8 mouse cellular contexts compared by ENCODE assay signal in the genomic region with DNA sequence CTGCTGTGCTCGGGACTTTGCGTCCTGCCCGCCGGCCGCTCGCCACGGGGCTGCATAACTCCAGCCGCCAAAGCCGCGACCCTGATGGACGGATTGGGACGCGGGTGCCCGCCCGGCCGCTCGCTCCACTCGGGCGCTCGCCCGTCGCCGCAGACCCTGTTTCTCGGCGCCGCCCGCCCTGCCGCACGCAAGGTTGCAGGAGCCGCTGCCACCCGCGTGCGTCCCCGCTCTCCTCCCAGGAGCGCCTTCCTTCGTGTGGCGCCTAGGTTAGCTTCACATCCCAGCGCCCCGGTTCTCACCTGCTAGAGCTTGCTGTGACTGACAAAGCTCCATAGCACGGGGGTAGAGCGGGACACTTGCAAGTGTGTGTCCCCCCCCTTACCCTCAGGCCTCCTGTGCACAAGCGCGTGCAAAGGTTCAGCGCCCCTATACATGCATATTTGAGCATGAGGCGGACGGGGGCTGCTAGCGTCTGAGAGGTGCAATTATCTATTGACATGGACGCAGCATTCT. TPM values are rescaled to one million over a fixed set of nuclear protein-coding genes. Genes with fewer than 3 reads are reported as not detected.
DNase-seq lines count a peak whose midpoint lies in the region; ATAC-seq and TF ChIP-seq lines count a peak whose summit lies in the region.

A gene (minus strand): TSS at position 157 of the 513 bp plus-strand sequence.

- peak within 1 kb of the TSS; percentile 79 for H3K9ac ChIP-seq in embryonic facial prominence, embryonic 14.5 days (ENCODE audit: low read depth, low read length)
- H3K9ac ChIP-seq in liver, adult 2 months (ENCODE audit: low read depth, low read length), result peak within 1 kb of the TSS; percentile 84

- ATAC-seq in embryonic facial prominence, embryonic 14.5 days (ENCODE audit: low read depth), result peak; percentile 58
- no peak for ATAC-seq in monocyte, adult 5-6 weeks (replicated peaks; ENCODE audit: insufficient number of reproducible peaks, low FRiP score, low TSS enrichment, poor library complexity, severe bottlenecking)

- H3K9me3 ChIP-seq in embryonic facial prominence, embryonic 14.5 days (ENCODE audit: control insufficient read depth, low read length), result no peaks in the 10 kb centered on the region

- no peak for TF ChIP-seq POLR2A in liver, adult 2 months (IDR thresholded peaks at IDR 0.05; ENCODE audit: extremely low read depth, insufficient read depth, low read length)

- peak within 1 kb of the TSS; percentile 93 for H3K4me2 ChIP-seq in embryonic facial prominence, embryonic 14.5 days (ENCODE audit: low read depth, low read length)

- peaks cover 48% of the 10 kb centered on the region for H3K79me2 ChIP-seq in C2C12 (ENCODE audit: control insufficient read depth, insufficient read depth)
- H3K79me2 ChIP-seq in liver, adult 2 months (ENCODE audit: control insufficient read depth, insufficient read depth, low read length), result peaks cover 6% of the 10 kb centered on the region; the same call in 1 of the 2 replicates

- peak; percentile 85 to 91 for DNase-seq in adrenal gland, postnatal 36 days
- peak; percentile 86 for DNase-seq in embryonic facial prominence, embryonic 14.5 days (ENCODE audit: low spot score)
- peak; percentile 69 to 71 for DNase-seq in heart, adult 9 months (ENCODE audit: low spot score in 2 of 2)
- DNase-seq in kidney, adult 9 months, result peak; percentile 67
- DNase-seq in liver, adult 2 months (ENCODE audit: extremely low read depth, low read depth, low spot score), result peak; percentile 29
- DNase-seq in spleen, postnatal 4 days (ENCODE audit: low spot score in 2 of 2), result peak; percentile 77 to 90

- H3K36me3 ChIP-seq in C2C12 (ENCODE audit: control insufficient read depth, insufficient read depth), result peaks cover 39% of the 10 kb centered on the region
- H3K36me3 ChIP-seq in embryonic facial prominence, embryonic 14.5 days (ENCODE audit: control insufficient read depth, insufficient read depth, low read length), result peaks cover 59% of the 10 kb centered on the region
- H3K36me3 ChIP-seq in liver, adult 2 months (ENCODE audit: control insufficient read depth, insufficient read depth, low read length), result no peaks in the 10 kb centered on the region; the same call in 1 of the 2 replicates

- H3K4me3 ChIP-seq in C2C12 (ENCODE audit: insufficient read depth, poor library complexity, severe bottlenecking), result peak within 1 kb of the TSS; percentile 87
- H3K4me3 ChIP-seq in embryonic facial prominence, embryonic 14.5 days (ENCODE audit: low read depth, low read length), result peak within 1 kb of the TSS; percentile 91
- peak within 1 kb of the TSS; percentile 86 for H3K4me3 ChIP-seq in liver, adult 2 months (ENCODE audit: insufficient read depth, low read depth, low read length)

- peaks cover 4% of the 10 kb centered on the region; the same call in 1 of the 2 replicates for H3K4me1 ChIP-seq in embryonic facial prominence, embryonic 14.5 days (ENCODE audit: control insufficient read depth, insufficient read depth, low read length)
- no peaks in the 10 kb centered on the region for H3K4me1 ChIP-seq in liver, adult 2 months (ENCODE audit: control insufficient read depth, insufficient read depth, low read length)

- TF ChIP-seq CTCF in C2C12 (IDR thresholded peaks at IDR 0.05; ENCODE audit: control insufficient read depth, insufficient read depth, insufficient read length), result no peak
- TF ChIP-seq CTCF in liver, adult 2 months (IDR thresholded peaks at IDR 0.05; ENCODE audit: low read depth, low read length), result no peak

- no peaks in the 10 kb centered on the region for H3K27me3 ChIP-seq in C2C12 (ENCODE audit: control insufficient read depth, insufficient read depth, insufficient read length)
- no peaks in the 10 kb centered on the region for H3K27me3 ChIP-seq in embryonic facial prominence, embryonic 14.5 days (replicated peaks; ENCODE audit: control insufficient read depth, insufficient read depth, low read length)
- no peaks in the 10 kb centered on the region for H3K27me3 ChIP-seq in liver, adult 2 months (ENCODE audit: control insufficient read depth, insufficient read depth, low read length)

- peak within 1 kb of the TSS; percentile 90 for H3K27ac ChIP-seq in embryonic facial prominence, embryonic 14.5 days (replicated peaks; ENCODE audit: low read depth, low read length)
- peak within 1 kb of the TSS; percentile 75 for H3K27ac ChIP-seq in liver, adult 2 months (replicated peaks; ENCODE audit: insufficient read depth, low read depth, low read length)

- peaks cover 25% of the 10 kb centered on the region for H3K79me3 ChIP-seq in C2C12 (ENCODE audit: low read depth)

- H3ac ChIP-seq in C2C12 (ENCODE audit: control insufficient read depth, insufficient read length, low read depth), result peak within 1 kb of the TSS; percentile 88

- WGBS in embryonic facial prominence, embryonic 14.5 days, result 2% methylated on average over 18 of the region's 48 CpGs
- WGBS in liver, adult 2 months, result under 1% methylated on average over 42 of the region's 48 CpGs

TF ChIP-seq in C2C12, 6 proteins besides CTCF, POLR2A, EP300 and RAD21:
- no peak for TF ChIP-seq CEBPB (IDR thresholded peaks at IDR 0.05; ENCODE audit: low read depth)
- no peak for TF ChIP-seq MYOG (IDR thresholded peaks at IDR 0.05; ENCODE audit: control insufficient read depth, extremely low read depth, insufficient read length)
- no peak for TF ChIP-seq FOSL1 (IDR thresholded peaks at IDR 0.05; ENCODE audit: insufficient read depth, low read length, poor library complexity, severe bottlenecking)
- TF ChIP-seq USF1 (IDR thresholded peaks at IDR 0.05; ENCODE audit: low read depth), result no peak
- TF ChIP-seq MAX (IDR thresholded peaks at IDR 0.05), result no peak
- no peak for TF ChIP-seq MYOD1 (IDR thresholded peaks at IDR 0.05; ENCODE audit: control insufficient read depth, insufficient read length, low read depth)
TF ChIP-seq in C2C12: peak in this region for 0.

RNA-seq across cellular contexts. Expression of the gene that starts here (rescaled TPM):
- polyA plus RNA-seq in C2C12 (2012; fragmentation: generic; extraction: Trizol), result 7.5 TPM
- total RNA-seq in adrenal gland, postnatal 36 days (2021), result 10 to 100 TPM; 21.5 to 23.0 TPM
- polyA plus RNA-seq in embryonic facial prominence, embryonic 14.5 days (2014; fragmentation: Nextera tagmentation; extraction: Ambion mirVana), result 23.9 and 25.8 TPM in 2 replicates
- 6.9 TPM in 2 replicates for total RNA-seq in liver, adult 2 months (2014; rRNA removed)
- polyA plus RNA-seq in liver, adult 2 months (2012; rRNA removed), result 12.1 and 18.5 TPM in 2 replicates
- 4.3 to 17.1 TPM (median 16.9 TPM) in 3 replicates for total RNA-seq in monocyte, adult 5-6 weeks (2017)

Comparison
In these comparisons a context has a peak if more than half of its experiments do, and no peak if none do; other contexts are left out.
1. DNase-seq: peak in every context shown above with its lines; median percentile 88 in adrenal gland, postnatal 36 days; 86 in embryonic facial prominence, embryonic 14.5 days; 84 in spleen, postnatal 4 days; 70 in heart, adult 9 months; 67 in kidney, adult 9 months; 29 in liver, adult 2 months.